Mouse (Mus musculus) lung, postnatal 0 days (tissue): ENCODE results near the gene Fam181b.

ENCODE experiments used
- CTCF ChIP-seq: IDR thresholded peaks from 2 replicates; pipeline ENCODE4 v1.5.1; 2016; ENCODE audit warnings: antibody characterized with exemption, mild to moderate bottlenecking
- EP300 ChIP-seq: IDR thresholded peaks from 2 replicates; pipeline ENCODE4 v1.6.1; 2016; ENCODE audit warnings: antibody characterized with exemption, mild to moderate bottlenecking, control low read depth

DNA sequence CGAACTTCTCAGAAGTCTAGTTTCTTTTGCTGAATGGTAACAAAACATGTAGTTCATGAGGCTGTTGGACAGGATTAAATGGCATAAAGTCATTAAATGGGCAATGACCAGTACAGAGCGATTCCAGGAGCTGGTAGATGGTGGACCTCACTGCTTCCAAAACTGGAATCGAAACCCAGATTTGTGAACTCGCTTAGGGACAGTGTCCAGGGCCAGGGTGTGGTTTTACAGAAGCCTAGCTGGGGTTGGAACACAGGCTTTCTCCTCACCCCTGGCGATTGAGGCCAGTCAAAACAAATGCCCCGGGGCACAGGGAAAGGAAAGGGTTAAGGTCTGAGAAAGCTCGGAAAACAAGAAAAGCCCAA is 263 bp upstream of the Fam181b start:
- no peak for TF ChIP-seq CTCF
- TF ChIP-seq EP300, result no peak
